Mouse (Mus musculus): ENCODE results near the gene Jak3. TPM values are rescaled to one million over a fixed set of nuclear protein-coding genes. Genes with fewer than 3 reads are reported as not detected.

Jak3 gene
- polyA plus RNA-seq, 1 experiment = 1.5 TPM

- Histone ChIP-seq H3K27me3 (ENCODE audit: control insufficient read depth, insufficient read depth, insufficient read length) (peaks cover 35% of the 10 kb centered on the region), H3K4me3 (no peak overlapping the region), H3K79me2 (ENCODE audit: control insufficient read depth, insufficient read depth) (no peaks in the 10 kb centered on the region), H3K36me3 (ENCODE audit: control insufficient read depth, insufficient read depth) (no peaks in the 10 kb centered on the region), H3K4me2 (ENCODE audit: low read depth) (no peak overlapping the region), H3ac (ENCODE audit: control insufficient read depth, insufficient read length) (no peak overlapping the region)
- TF ChIP-seq TCF12 (IDR thresholded peaks at IDR 0.05; ENCODE audit: insufficient read depth, poor library complexity, severe bottlenecking) = no peak
- TF ChIP-seq SRF (IDR thresholded peaks at IDR 0.05; ENCODE audit: control insufficient read depth, insufficient read length, low read depth) = no peak
- TF ChIP-seq TCF3 (IDR thresholded peaks at IDR 0.05; ENCODE audit: insufficient read length, low read depth) = no peak
- no peak for TF ChIP-seq E2F4 (IDR thresholded peaks at IDR 0.05; ENCODE audit: insufficient read depth)
- TF ChIP-seq MYOG (IDR thresholded peaks at IDR 0.05; ENCODE audit: control insufficient read depth in 1 of 3, insufficient read depth in 1 of 3, insufficient read length in 2 of 3, low read depth in 2 of 3) = no peak
- TF ChIP-seq USF1 (IDR thresholded peaks at IDR 0.05; ENCODE audit: low read depth) = no peak
- no peak for TF ChIP-seq REST (IDR thresholded peaks at IDR 0.05; ENCODE audit: insufficient read depth, insufficient read length)
- no peak for TF ChIP-seq CEBPB (IDR thresholded peaks at IDR 0.05; ENCODE audit: insufficient read depth, poor library complexity, severe bottlenecking)
- no peak for TF ChIP-seq POLR2AphosphoS2 (IDR thresholded peaks at IDR 0.05; ENCODE audit: insufficient read length, low read depth)
- no peak for TF ChIP-seq POLR2A (IDR thresholded peaks at IDR 0.05; ENCODE audit: insufficient read length, low read depth)
- no peak for TF ChIP-seq MAX (IDR thresholded peaks at IDR 0.05; ENCODE audit: low read depth)
- TF ChIP-seq MYOD1 (IDR thresholded peaks at IDR 0.05; ENCODE audit: control insufficient read depth in 1 of 3, insufficient read length in 2 of 3, low read depth in 2 of 3) = no peak
Observed at GRCm38 (mm10) chr8:71711574-71711973, 35.5 kb downstream of the Jak3 start.

GRCm38 (mm10) chr8:71715531-71715930, 39.4 kb downstream of the Jak3 start:
- Histone ChIP-seq H3K4me2 (ENCODE audit: low read depth) (no peak overlapping the region), H3K4me3 (no peak overlapping the region), H3K36me3 (ENCODE audit: control insufficient read depth, insufficient read depth) (no peaks in the 10 kb centered on the region), H3ac (ENCODE audit: control insufficient read depth, insufficient read length) (no peak overlapping the region), H3K27me3 (ENCODE audit: control insufficient read depth, insufficient read depth, insufficient read length) (peaks cover 39% of the 10 kb centered on the region), H3K79me2 (ENCODE audit: control insufficient read depth, insufficient read depth) (no peaks in the 10 kb centered on the region)
- TF ChIP-seq TCF3 (IDR thresholded peaks at IDR 0.05; ENCODE audit: insufficient read length, low read depth) (no peak), SRF (IDR thresholded peaks at IDR 0.05; ENCODE audit: control insufficient read depth, insufficient read length, low read depth) (no peak), POLR2AphosphoS2 (IDR thresholded peaks at IDR 0.05; ENCODE audit: insufficient read length, low read depth) (no peak), POLR2A (IDR thresholded peaks at IDR 0.05; ENCODE audit: insufficient read length, low read depth) (no peak), MYOG (IDR thresholded peaks at IDR 0.05; ENCODE audit: control insufficient read depth in 1 of 3, insufficient read depth in 1 of 3, insufficient read length in 2 of 3, low read depth in 2 of 3) (no peak)

GRCm38 (mm10) chr8:71716561-71717053, 40.5 kb downstream of the Jak3 start:
- H3K27me3 ChIP-seq (ENCODE audit: control insufficient read depth, insufficient read depth, insufficient read length) = peaks cover 42% of the 10 kb centered on the region
- no peak overlapping the region for H3K4me2 ChIP-seq (ENCODE audit: low read depth)
- H3K36me3 ChIP-seq (ENCODE audit: control insufficient read depth, insufficient read depth) = no peaks in the 10 kb centered on the region
- no peak overlapping the region for H3K4me3 ChIP-seq
- H3ac ChIP-seq (ENCODE audit: control insufficient read depth, insufficient read length) = no peak overlapping the region
- TF ChIP-seq MAX (IDR thresholded peaks at IDR 0.05; ENCODE audit: low read depth) (no peak), POLR2AphosphoS2 (IDR thresholded peaks at IDR 0.05; ENCODE audit: insufficient read length, low read depth) (no peak), POLR2A (IDR thresholded peaks at IDR 0.05; ENCODE audit: insufficient read length, low read depth) (no peak), MYOG (IDR thresholded peaks at IDR 0.05; ENCODE audit: control insufficient read depth in 1 of 3, insufficient read depth in 1 of 3, insufficient read length in 2 of 3, low read depth in 2 of 3) (no peak), TCF12 (IDR thresholded peaks at IDR 0.05; ENCODE audit: insufficient read depth, poor library complexity, severe bottlenecking) (no peak), E2F4 (IDR thresholded peaks at IDR 0.05; ENCODE audit: insufficient read depth) (no peak), REST (IDR thresholded peaks at IDR 0.05; ENCODE audit: insufficient read depth, insufficient read length) (no peak), SRF (IDR thresholded peaks at IDR 0.05; ENCODE audit: control insufficient read depth, insufficient read length, low read depth) (no peak), USF1 (IDR thresholded peaks at IDR 0.05; ENCODE audit: low read depth) (no peak), MYOD1 (IDR thresholded peaks at IDR 0.05; ENCODE audit: control insufficient read depth in 1 of 3, insufficient read length in 2 of 3, low read depth in 2 of 3) (no peak), TCF3 (IDR thresholded peaks at IDR 0.05; ENCODE audit: insufficient read length, low read depth) (no peak), CEBPB (IDR thresholded peaks at IDR 0.05; ENCODE audit: insufficient read depth, poor library complexity, severe bottlenecking) (no peak)
- no peaks in the 10 kb centered on the region for H3K79me2 ChIP-seq (ENCODE audit: control insufficient read depth, insufficient read depth)

DNA sequence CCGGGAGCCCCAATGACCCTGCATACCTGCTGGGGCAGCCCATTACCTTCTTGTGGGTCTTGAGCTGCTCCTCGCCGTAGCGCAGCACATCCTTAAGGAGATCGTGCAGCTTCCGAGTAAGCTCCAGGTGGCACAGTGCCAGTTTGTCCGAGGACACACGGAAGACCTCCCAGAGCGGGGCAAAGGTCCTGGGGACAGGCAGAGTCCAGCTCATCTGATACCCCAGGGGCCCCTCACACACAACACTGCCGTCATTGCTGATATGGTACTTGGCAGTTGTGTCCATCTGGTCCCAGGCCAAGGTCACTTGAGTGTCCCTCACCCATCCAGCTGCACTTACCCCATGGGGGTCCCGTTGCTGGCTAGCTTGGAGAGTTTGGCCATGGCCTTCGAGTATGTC, 41.0 kb downstream of the Jak3 start:
- peaks cover 43% of the 10 kb centered on the region for H3K27me3 ChIP-seq (ENCODE audit: control insufficient read depth, insufficient read depth, insufficient read length)
- no peak overlapping the region for H3K4me2 ChIP-seq (ENCODE audit: low read depth)
- no peaks in the 10 kb centered on the region for H3K36me3 ChIP-seq (ENCODE audit: control insufficient read depth, insufficient read depth)
- no peak overlapping the region for H3ac ChIP-seq (ENCODE audit: control insufficient read depth, insufficient read length)
- no peak for TF ChIP-seq USF1 (IDR thresholded peaks at IDR 0.05; ENCODE audit: low read depth)
- TF ChIP-seq MYOD1 (IDR thresholded peaks at IDR 0.05; ENCODE audit: control insufficient read depth in 1 of 3, insufficient read length in 2 of 3, low read depth in 2 of 3) = no peak
- TF ChIP-seq SRF (IDR thresholded peaks at IDR 0.05; ENCODE audit: control insufficient read depth, insufficient read length, low read depth) = no peak
- TF ChIP-seq POLR2A (IDR thresholded peaks at IDR 0.05; ENCODE audit: insufficient read length, low read depth) = no peak
- TF ChIP-seq TCF3 (IDR thresholded peaks at IDR 0.05; ENCODE audit: insufficient read length, low read depth) = no peak
- TF ChIP-seq CEBPB (IDR thresholded peaks at IDR 0.05; ENCODE audit: insufficient read depth, poor library complexity, severe bottlenecking) = no peak
- TF ChIP-seq MYOG (IDR thresholded peaks at IDR 0.05; ENCODE audit: control insufficient read depth in 1 of 3, insufficient read depth in 1 of 3, insufficient read length in 2 of 3, low read depth in 2 of 3) = no peak
- TF ChIP-seq TCF12 (IDR thresholded peaks at IDR 0.05; ENCODE audit: insufficient read depth, poor library complexity, severe bottlenecking) = no peak
- no peak for TF ChIP-seq MAX (IDR thresholded peaks at IDR 0.05; ENCODE audit: low read depth)
- TF ChIP-seq POLR2AphosphoS2 (IDR thresholded peaks at IDR 0.05; ENCODE audit: insufficient read length, low read depth) = no peak
- TF ChIP-seq REST (IDR thresholded peaks at IDR 0.05; ENCODE audit: insufficient read depth, insufficient read length) = no peak
- no peak for TF ChIP-seq E2F4 (IDR thresholded peaks at IDR 0.05; ENCODE audit: insufficient read depth)
- H3K79me2 ChIP-seq (ENCODE audit: control insufficient read depth, insufficient read depth) = no peaks in the 10 kb centered on the region
- no peak overlapping the region for H3K4me3 ChIP-seq

Data from myocyte (in vitro differentiated cells).